Mouse (Mus musculus) midbrain, embryonic 10.5 days (tissue): ENCODE results near the gene Eml1. TPM values are rescaled to one million over a fixed set of nuclear protein-coding genes. Genes with fewer than 3 reads are reported as not detected.
A peak's percentile ranks its signal among the peaks of the same experiment; 100 is the strongest.

Source experiments
- DNase-seq: peaks from one replicate; pipeline ENCODE4 v3.0.0-alpha.2; 2017; ENCODE audit warnings: low spot score
- H3K27ac ChIP-seq: fragments of 300-500 bp; sonication (generic); replicated peaks from 2 replicates; pipeline ENCODE4 v1.5.1; 2016; ENCODE audit warnings: mild to moderate bottlenecking
- H3K27me3 ChIP-seq: fragments of 300-500 bp; sonication (generic); 2 replicates; pipeline ENCODE4 v1.6.1; 2016; ENCODE audit warnings: low read depth, mild to moderate bottlenecking; ENCODE audit not compliant: poor library complexity, severe bottlenecking
- H3K36me3 ChIP-seq: fragments of 300-500 bp; sonication (generic); 2 replicates; pipeline ENCODE4 v1.6.1; 2016; ENCODE audit warnings: mild to moderate bottlenecking, moderate library complexity
- H3K4me1 ChIP-seq: fragments of 300-500 bp; sonication (generic); 2 replicates; pipeline ENCODE4 v1.6.1; 2016
- H3K4me3 ChIP-seq: fragments of 300-500 bp; sonication (generic); 2 replicates; pipeline ENCODE4 v1.5.1; 2016; ENCODE audit warnings: mild to moderate bottlenecking, moderate library complexity
- H3K9me3 ChIP-seq: fragments of 300-500 bp; sonication (generic); replicated peaks from 2 replicates; pipeline ENCODE4 v1.6.1; 2016; ENCODE audit warnings: mild to moderate bottlenecking
- WGBS: fragments of 180-500 bp; shearing (Covaris S2); methylation state at CpG from one replicate; pipeline ENCODE4 v1.1.7; 2016; 5-methylcytosine and 5-hydroxymethylcytosine counted together
- polyA plus RNA-seq: library from polyadenylated mRNA; unstranded; fragments of >200 nt; fragmentation: Nextera tagmentation; extraction: Ambion mirVana; gene quantifications from 2 replicates; pipeline ENCODE4 v1.2.1, GENCODE M21; 2016

Eml1 gene
- 121 and 123 TPM in 2 replicates for polyA plus RNA-seq

DNA sequence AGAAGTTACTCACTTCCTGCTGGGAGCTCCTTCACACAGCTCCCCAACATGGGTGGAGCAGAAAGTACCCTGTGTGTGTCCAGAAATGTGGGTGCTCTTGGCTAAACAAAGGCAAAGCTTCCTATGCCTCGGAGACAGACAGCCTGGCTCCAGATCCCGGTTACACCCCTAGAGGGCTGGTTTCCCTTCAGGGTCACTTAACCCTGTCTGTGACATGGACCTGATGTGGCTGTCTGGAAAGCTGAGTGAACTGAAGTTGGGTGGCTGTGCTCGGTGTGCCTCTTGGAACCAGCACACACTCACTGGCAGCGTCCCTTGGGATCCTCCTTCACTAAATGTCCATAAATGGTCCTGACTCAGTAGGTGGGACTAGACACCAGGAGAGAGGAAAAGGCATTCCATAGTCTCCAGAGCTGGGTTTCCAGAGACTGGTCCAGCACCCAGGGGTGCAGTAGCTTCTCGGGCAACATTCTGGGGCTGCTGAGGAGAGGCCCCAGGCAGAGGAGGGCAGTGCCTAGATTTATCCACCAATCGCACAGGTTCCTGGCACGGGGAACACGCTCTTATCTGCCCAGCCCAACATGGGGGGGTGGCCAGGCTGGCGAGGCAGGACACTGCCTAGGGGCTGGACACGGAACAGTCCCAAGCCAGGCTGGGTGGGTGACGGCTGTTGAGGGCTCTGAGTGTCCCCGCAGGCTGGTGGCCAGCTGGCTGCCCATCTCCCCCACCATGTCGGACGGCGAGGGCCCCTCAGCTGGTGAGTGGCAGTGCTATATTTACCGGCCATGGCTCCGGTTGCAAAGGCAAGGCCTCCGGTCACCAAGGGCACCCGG is at the start of gene Eml1:
Gene Eml1 (plus strand): TSS at position 362 of the 833 bp plus-strand sequence.
- Histone ChIP-seq H3K4me3 (no peak within 1 kb of the TSS), H3K9me3 (no peaks in the 10 kb centered on the region), H3K36me3 (no peaks in the 10 kb centered on the region), H3K27ac (peak within 1 kb of the TSS; percentile 55), H3K4me1 (peaks cover 42% of the 10 kb centered on the region), H3K27me3 (no peaks in the 10 kb centered on the region)
- DNase-seq: no peak
- 82% methylated on average over 19 of the region's 19 CpGs for WGBS

- Histone ChIP-seq H3K9me3 (no peaks in the 10 kb centered on the region), H3K27ac (peak overlapping the region; percentile 68), H3K4me3 (no peak overlapping the region), H3K4me1 (peaks cover 55% of the 10 kb centered on the region), H3K27me3 (peaks cover 63% of the 10 kb centered on the region), H3K36me3 (0 out of 2 replicates have a peak, but pooled peaks cover 4% of the 10 kb centered on the region)
- no peak for DNase-seq
- WGBS: 55% methylated on average over 5 of the region's 5 CpGs
Measured at GRCm38 (mm10) chr12:108326401-108326800, 44.4 kb upstream of the Eml1 start.

DNA sequence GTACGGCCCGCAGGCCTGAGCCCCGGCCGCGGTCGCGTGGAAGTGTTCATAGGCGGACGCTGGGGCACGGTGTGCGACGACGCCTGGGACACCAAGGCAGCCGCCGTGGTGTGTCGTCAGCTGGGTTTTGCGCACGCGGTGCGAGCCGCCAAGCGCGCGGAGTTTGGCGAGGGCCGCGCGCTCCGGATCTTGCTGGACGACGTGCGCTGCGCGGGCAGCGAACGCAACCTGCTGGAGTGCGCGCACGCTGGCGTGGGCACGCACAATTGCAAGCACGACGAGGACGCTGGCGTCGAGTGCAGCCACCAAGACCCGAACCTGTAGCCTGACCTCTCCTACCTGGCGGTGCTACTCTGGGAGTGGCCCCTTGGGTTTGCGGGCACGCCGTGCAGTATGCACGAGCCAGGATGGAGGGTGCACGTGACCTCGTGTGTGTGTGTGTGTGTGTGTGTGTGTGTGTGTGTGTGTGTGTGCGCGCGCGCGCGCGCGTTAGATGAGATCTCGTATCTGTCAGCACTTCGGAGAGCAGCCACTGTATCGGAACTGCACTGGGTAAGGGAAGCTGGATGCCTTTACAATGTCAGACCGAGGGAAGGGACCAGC is 42.8 kb upstream of the Eml1 start:
- H3K27me3 ChIP-seq: peaks cover 78% of the 10 kb centered on the region

DNA sequence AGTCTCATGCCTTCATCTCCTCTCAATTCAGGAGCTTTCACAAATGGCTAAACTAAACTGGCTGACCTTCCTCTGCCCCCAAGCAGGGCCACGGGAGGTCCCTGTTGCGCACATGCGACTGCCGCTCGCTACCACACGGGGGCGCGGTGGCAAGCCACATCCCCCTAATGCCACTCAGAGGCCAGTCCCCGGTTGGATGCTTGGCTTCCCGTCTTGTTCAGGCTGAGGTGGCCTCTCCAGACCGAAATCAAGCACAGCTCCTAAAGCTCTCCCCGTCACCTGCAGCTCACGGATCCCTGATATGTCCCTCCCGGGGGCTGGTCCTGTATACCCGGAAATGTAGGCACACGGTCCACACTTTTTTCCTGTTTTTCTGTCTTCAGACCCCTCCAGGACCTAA is 37.7 kb upstream of the Eml1 start:
- Histone ChIP-seq H3K27ac (peak overlapping the region; percentile 80), H3K27me3 (peaks cover 80% of the 10 kb centered on the region)

More for the DNA sequence above, 42.8 kb upstream of the Eml1 start:
- Histone ChIP-seq H3K27ac (peak overlapping the region; percentile 87), H3K9me3 (no peaks in the 10 kb centered on the region), H3K4me1 (peaks cover 50% of the 10 kb centered on the region), H3K4me3 (peak overlapping the region; percentile 51), H3K36me3 (0 out of 2 replicates have a peak, but pooled peaks cover 4% of the 10 kb centered on the region)
- WGBS: 2% methylated on average over 66 of the region's 66 CpGs
- DNase-seq: peak; percentile 53

GRCm38 (mm10) chr12:108333481-108333882 is 37.3 kb upstream of the Eml1 start:
- no peak for DNase-seq
- H3K4me3 ChIP-seq: peak overlapping the region; percentile 79
- H3K36me3 ChIP-seq: no peaks in the 10 kb centered on the region
- H3K9me3 ChIP-seq: no peaks in the 10 kb centered on the region
- peak overlapping the region; percentile 80 for H3K27ac ChIP-seq
- H3K27me3 ChIP-seq: peaks cover 75% of the 10 kb centered on the region
- H3K4me1 ChIP-seq: peaks cover 48% of the 10 kb centered on the region
- 3% methylated on average over 22 of the region's 22 CpGs for WGBS

More for the DNA sequence above, 37.7 kb upstream of the Eml1 start:
- peak overlapping the region; percentile 79 for H3K4me3 ChIP-seq
- peak; percentile 91 for DNase-seq
- no peaks in the 10 kb centered on the region for H3K9me3 ChIP-seq
- under 1% methylated on average over 16 of the region's 16 CpGs for WGBS
- no peaks in the 10 kb centered on the region for H3K36me3 ChIP-seq
- H3K4me1 ChIP-seq: peaks cover 51% of the 10 kb centered on the region

- Histone ChIP-seq H3K27ac (peak within 1 kb of the TSS; percentile 80), H3K27me3 (peaks cover 72% of the 10 kb centered on the region)
- under 1% methylated on average over 56 of the region's 56 CpGs for WGBS
Measured at GRCm38 (mm10) chr12:108333895-108334445, 36.8 kb upstream of the Eml1 start, which contains the start of gene Cyp46a1. Gene Cyp46a1, plus strand, starts transcription at chr12:108334381.

GRCm38 (mm10) chr12:108334529-108334928 is 36.2 kb upstream of the Eml1 start:
- no peak for DNase-seq
- WGBS: 2% methylated on average over 32 of the region's 32 CpGs
- Histone ChIP-seq H3K36me3 (no peaks in the 10 kb centered on the region), H3K4me1 (peaks cover 51% of the 10 kb centered on the region), H3K9me3 (no peaks in the 10 kb centered on the region), H3K27me3 (peaks cover 72% of the 10 kb centered on the region), H3K27ac (peak overlapping the region; percentile 80), H3K4me3 (peak overlapping the region; percentile 79)

More at GRCm38 (mm10) chr12:108333895-108334445, 36.8 kb upstream of the Eml1 start, which contains the start of gene Cyp46a1:
- H3K9me3 ChIP-seq: no peaks in the 10 kb centered on the region
- peaks cover 48% of the 10 kb centered on the region for H3K4me1 ChIP-seq
- peak; percentile 100 for DNase-seq
- H3K36me3 ChIP-seq: no peaks in the 10 kb centered on the region
- H3K4me3 ChIP-seq: peak within 1 kb of the TSS; percentile 79

DNA sequence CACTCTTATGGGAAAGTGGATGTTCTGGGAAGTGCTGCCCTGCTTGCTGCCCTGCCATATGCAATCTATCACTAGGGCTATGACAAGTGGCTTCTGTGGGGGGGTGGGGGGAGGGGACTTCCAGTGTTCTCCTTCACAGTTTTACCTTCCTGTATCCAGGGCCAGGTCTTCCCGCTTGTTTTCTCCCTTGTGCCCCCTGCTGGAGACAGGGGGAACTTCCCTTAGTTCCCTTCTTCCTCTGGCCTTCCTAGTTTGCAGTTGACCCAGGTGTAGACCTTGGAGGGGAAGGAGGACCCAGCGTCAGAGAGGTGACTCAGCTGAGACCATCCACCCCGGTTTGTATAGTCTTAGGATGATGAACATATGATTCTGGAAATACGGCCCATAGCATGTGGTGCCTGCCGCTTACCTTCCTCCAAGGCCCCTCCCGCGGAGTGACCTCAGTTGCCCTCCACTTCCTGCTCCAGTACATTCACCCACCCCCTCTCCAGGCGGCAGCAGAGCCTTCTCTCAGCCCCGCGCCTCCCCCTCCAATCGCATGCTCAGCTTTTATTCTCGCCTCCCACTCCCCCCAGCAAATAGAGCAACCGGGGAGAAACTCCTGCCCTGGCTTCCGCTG is 32.1 kb upstream of the Eml1 start:
- H3K9me3 ChIP-seq: no peaks in the 10 kb centered on the region
- H3K4me3 ChIP-seq: no peak overlapping the region
- WGBS: 31% methylated on average over 14 of the region's 14 CpGs
- H3K36me3 ChIP-seq: no peaks in the 10 kb centered on the region
- peaks cover 36% of the 10 kb centered on the region for H3K4me1 ChIP-seq
- H3K27me3 ChIP-seq: peaks cover 46% of the 10 kb centered on the region
- DNase-seq: peak; percentile 68
- H3K27ac ChIP-seq: peak overlapping the region; percentile 76

- Histone ChIP-seq H3K27ac (no peak overlapping the region), H3K36me3 (no peaks in the 10 kb centered on the region), H3K4me1 (peaks cover 20% of the 10 kb centered on the region), H3K27me3 (peaks cover 44% of the 10 kb centered on the region), H3K9me3 (no peaks in the 10 kb centered on the region), H3K4me3 (no peak overlapping the region)
- 88% methylated on average over 8 of the region's 8 CpGs for WGBS
- no peak for DNase-seq
Measured at GRCm38 (mm10) chr12:108348151-108348550, 22.6 kb upstream of the Eml1 start.

DNA sequence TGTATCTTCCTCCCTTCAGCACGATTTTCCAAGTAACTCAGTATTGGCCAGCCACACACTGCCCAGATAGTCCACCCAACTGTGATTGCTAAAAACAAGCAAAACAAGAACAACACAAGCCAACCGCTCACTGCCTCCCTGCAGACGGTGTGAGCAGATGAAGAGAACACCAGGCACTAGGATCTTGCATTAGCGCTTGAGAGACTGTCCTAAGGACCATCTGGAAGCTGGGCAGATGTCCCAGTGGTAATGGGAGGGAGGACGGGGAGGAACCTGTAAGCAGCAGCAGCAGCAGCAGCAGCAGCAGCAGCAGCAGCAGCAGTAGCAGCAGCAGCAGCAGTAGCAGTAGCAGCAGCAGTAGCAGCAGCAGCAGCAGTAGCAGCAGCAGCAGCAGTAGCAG is 21.7 kb upstream of the Eml1 start:
- Histone ChIP-seq H3K36me3 (no peaks in the 10 kb centered on the region), H3K4me3 (no peak overlapping the region), H3K9me3 (no peaks in the 10 kb centered on the region), H3K4me1 (peaks cover 16% of the 10 kb centered on the region), H3K27ac (no peak overlapping the region), H3K27me3 (peaks cover 53% of the 10 kb centered on the region)
- no peak for DNase-seq
- WGBS: 77% methylated on average over 5 of the region's 5 CpGs

DNA sequence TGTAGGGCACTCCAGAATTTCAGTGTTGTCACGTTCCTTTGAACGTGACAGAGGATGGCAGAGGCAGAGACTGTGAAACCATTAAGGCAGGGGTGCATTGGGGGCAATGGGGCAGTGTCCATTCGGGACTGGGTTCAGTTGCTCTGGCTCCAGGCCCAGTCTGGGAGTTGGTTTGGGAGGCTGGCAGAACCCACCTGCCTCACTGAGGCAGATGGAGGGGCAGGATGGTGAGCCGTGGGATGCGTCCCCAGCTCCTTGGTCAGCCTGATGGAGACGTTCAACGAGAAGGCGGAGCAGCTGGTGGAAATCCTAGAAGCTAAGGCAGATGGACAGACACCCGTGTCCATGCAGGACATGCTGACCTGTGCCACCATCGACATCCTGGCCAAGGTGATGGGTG is 19.8 kb upstream of the Eml1 start:
- H3K27me3 ChIP-seq: peaks cover 60% of the 10 kb centered on the region
- no peak for DNase-seq

More for the DNA sequence above, 19.8 kb upstream of the Eml1 start:
- H3K4me3 ChIP-seq: no peak overlapping the region
- H3K27ac ChIP-seq: no peak overlapping the region
- H3K4me1 ChIP-seq: peaks cover 16% of the 10 kb centered on the region
- H3K9me3 ChIP-seq: peaks cover 5% of the 10 kb centered on the region; the same call in 1 of the 2 replicates
- WGBS: 87% methylated on average over 10 of the region's 10 CpGs
- peaks cover 4% of the 10 kb centered on the region; the same call in 1 of the 2 replicates for H3K36me3 ChIP-seq
